Mouse (Mus musculus) brain, embryonic 14.5 days (tissue): ENCODE data around the gene Herc4.

Source experiments
- CTCF ChIP-seq: fragments of 200-500 bp; IDR thresholded peaks from 2 replicates; pipeline ENCODE4 v1.5.1; 2012; ENCODE audit warnings: inconsistent platforms, mild to moderate bottlenecking, moderate library complexity, borderline replicate concordance; ENCODE audit not compliant: insufficient read depth, insufficient read length; ENCODE audit errors: extremely low read depth
- POLR2A ChIP-seq: fragments of 200-500 bp; IDR thresholded peaks from 2 replicates; pipeline ENCODE4 v1.6.1; 2012; ENCODE audit warnings: mild to moderate bottlenecking, inconsistent platforms, borderline replicate concordance; ENCODE audit not compliant: poor library complexity, insufficient read depth, insufficient read length, severe bottlenecking; ENCODE audit errors: extremely low read depth

DNA sequence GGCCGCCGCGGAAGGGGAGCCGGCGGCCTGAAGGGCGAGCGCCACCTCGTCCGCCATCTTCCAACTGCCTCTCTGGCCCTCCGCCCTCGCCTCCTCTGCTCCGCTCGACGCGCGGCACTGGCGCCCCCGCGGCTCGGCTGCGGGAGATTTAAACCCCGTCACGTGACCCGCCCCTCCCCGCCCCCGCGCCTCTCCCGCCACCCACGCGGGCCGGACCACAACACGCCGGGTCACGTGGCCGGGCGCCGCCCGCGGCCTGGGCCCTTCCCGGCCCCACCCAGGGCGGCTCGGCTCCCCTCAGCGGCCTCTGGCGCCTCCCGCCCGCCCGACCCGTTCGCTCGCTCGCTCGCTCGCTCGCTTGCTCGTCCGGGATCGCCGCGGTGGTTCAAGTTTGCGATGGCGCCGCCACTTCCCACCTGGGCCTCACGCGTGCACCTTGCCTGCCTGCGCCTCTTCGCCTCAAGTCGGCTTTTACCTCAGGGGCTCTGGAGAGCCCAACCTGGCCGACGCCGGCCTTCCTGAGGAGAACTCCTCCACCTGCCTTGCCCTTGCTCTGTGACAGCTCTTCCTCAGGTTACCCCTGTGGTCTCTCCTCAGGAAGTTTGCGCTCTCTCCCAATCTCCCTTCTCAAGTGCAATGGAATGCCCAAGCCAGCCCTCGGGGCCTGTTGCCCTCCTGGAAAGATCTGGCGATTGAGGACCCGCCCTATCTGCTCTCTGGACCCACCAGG is 95.5 kb downstream of the Herc4 start:
- TF ChIP-seq POLR2A (peak; percentile 99), CTCF (no peak)
